Mouse (Mus musculus) cortical plate, adult 2 months (tissue): ENCODE measurements around the gene Gm5415.

Source experiments
- CTCF ChIP-seq: fragments of 200-500 bp; IDR thresholded peaks from 2 replicates; pipeline ENCODE4 v1.5.1; 2011; ENCODE audit warnings: mild to moderate bottlenecking, control low read depth, low read length; ENCODE audit not compliant: insufficient read depth; ENCODE audit errors: extremely low read depth
- POLR2A ChIP-seq: fragments of 200-500 bp; IDR thresholded peaks from 2 replicates; pipeline ENCODE4 v1.6.1; 2011; ENCODE audit warnings: mild to moderate bottlenecking, low read length, control low read depth; ENCODE audit not compliant: insufficient read depth; ENCODE audit errors: extremely low read depth

DNA sequence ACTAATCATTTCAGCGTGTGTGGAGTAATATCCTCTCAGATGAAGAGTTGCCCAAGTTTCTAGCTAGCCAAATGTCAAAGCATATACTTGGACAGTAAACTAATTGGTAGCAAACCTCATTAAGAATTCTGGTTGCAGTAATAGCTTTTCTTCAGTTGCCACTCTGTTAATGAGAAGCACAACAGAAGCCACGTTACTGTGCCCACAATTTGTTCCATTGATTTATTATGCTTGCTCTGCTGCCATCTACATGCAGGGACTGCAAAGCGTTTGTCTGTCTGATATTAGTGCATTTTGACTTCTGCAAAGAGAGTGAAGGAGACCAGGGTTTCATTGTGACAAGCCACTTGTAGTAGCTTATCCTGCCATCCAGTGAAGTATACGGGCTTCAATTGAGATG is 6.8 kb upstream of the Gm5415 start:
- peak; percentile 63; the same call in 1 of the 2 replicates for TF ChIP-seq CTCF
- TF ChIP-seq POLR2A, result no peak
